Mouse (Mus musculus): Measurements from ENCODE around the gene Gtf2a2. TPM values are rescaled to one million over a fixed set of nuclear protein-coding genes. Genes with fewer than 3 reads are reported as not detected.

Gene Gtf2a2
- polyA plus RNA-seq, 1 experiment, result 9.2 TPM

DNA sequence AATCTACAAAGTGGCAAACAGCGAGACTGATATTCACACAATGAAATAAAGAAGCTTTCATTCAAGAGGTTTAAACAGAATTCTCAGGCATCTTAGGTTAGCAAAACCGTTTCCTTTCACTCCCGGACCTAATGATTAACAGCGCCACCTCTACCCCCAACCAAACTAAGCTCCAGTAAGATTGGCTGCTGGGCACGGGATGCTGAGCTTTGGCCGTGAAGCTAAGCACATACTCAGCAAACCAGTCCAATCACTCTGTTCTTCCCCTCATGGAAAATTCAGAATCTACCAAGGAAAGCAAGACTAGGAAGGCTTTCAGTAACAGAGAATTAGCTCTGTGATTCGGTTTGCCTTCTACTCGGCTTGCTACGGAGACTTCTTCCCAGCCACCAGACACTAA is 20.7 kb downstream of the Gtf2a2 start:
- Histone ChIP-seq H3K36me3 (ENCODE audit: control insufficient read depth) (no peaks in the 10 kb centered on the region), H3K4me3 (replicated peaks) (no peak overlapping the region), H3K9me3 (ENCODE audit: control insufficient read depth, low read length) (no peaks in the 10 kb centered on the region), H3K4me1 (ENCODE audit: control insufficient read depth) (no peaks in the 10 kb centered on the region), H3K27me3 (ENCODE audit: control insufficient read depth) (peaks cover 25% of the 10 kb centered on the region)
- TF ChIP-seq TAL1 (IDR thresholded peaks at IDR 0.05; ENCODE audit: low read length), result no peak
- no peak for TF ChIP-seq GATA1 (IDR thresholded peaks at IDR 0.05; ENCODE audit: low read length)

GRCm38 (mm10) chr9:70034702-70035101 is 22.4 kb downstream of the Gtf2a2 start:
- TF ChIP-seq GATA1 (IDR thresholded peaks at IDR 0.05; ENCODE audit: low read length), result no peak
- Histone ChIP-seq H3K4me3 (replicated peaks) (no peak overlapping the region), H3K4me1 (ENCODE audit: control insufficient read depth) (no peaks in the 10 kb centered on the region), H3K36me3 (ENCODE audit: control insufficient read depth) (no peaks in the 10 kb centered on the region), H3K27me3 (ENCODE audit: control insufficient read depth) (peaks cover 25% of the 10 kb centered on the region), H3K9me3 (ENCODE audit: control insufficient read depth, low read length) (peaks cover 2% of the 10 kb centered on the region; the same call in 1 of the 2 replicates)

GRCm38 (mm10) chr9:70036646-70037045 is 24.3 kb downstream of the Gtf2a2 start:
- Histone ChIP-seq H3K4me1 (ENCODE audit: control insufficient read depth) (no peaks in the 10 kb centered on the region), H3K36me3 (ENCODE audit: control insufficient read depth) (no peaks in the 10 kb centered on the region), H3K4me3 (replicated peaks) (no peak overlapping the region), H3K27me3 (ENCODE audit: control insufficient read depth) (peaks cover 25% of the 10 kb centered on the region), H3K9me3 (ENCODE audit: control insufficient read depth, low read length) (peaks cover 2% of the 10 kb centered on the region; the same call in 1 of the 2 replicates)
- TF ChIP-seq TAL1 (IDR thresholded peaks at IDR 0.05; ENCODE audit: low read length) (no peak), GATA1 (IDR thresholded peaks at IDR 0.05; ENCODE audit: low read length) (no peak)

GRCm38 (mm10) chr9:70037988-70038387 is 25.6 kb downstream of the Gtf2a2 start, which contains the start of gene Gcnt3:
TSS of gene Gcnt3 (minus strand) at chr9:70038088.
- Histone ChIP-seq H3K27me3 (ENCODE audit: control insufficient read depth) (peaks cover 25% of the 10 kb centered on the region), H3K36me3 (ENCODE audit: control insufficient read depth) (no peaks in the 10 kb centered on the region), H3K9me3 (ENCODE audit: control insufficient read depth, low read length) (peaks cover 2% of the 10 kb centered on the region; the same call in 1 of the 2 replicates), H3K4me3 (replicated peaks) (no peak within 1 kb of the TSS), H3K4me1 (ENCODE audit: control insufficient read depth) (peaks cover 7% of the 10 kb centered on the region)
- no peak for TF ChIP-seq TAL1 (IDR thresholded peaks at IDR 0.05; ENCODE audit: low read length)
- no peak for TF ChIP-seq GATA1 (IDR thresholded peaks at IDR 0.05; ENCODE audit: low read length)

DNA sequence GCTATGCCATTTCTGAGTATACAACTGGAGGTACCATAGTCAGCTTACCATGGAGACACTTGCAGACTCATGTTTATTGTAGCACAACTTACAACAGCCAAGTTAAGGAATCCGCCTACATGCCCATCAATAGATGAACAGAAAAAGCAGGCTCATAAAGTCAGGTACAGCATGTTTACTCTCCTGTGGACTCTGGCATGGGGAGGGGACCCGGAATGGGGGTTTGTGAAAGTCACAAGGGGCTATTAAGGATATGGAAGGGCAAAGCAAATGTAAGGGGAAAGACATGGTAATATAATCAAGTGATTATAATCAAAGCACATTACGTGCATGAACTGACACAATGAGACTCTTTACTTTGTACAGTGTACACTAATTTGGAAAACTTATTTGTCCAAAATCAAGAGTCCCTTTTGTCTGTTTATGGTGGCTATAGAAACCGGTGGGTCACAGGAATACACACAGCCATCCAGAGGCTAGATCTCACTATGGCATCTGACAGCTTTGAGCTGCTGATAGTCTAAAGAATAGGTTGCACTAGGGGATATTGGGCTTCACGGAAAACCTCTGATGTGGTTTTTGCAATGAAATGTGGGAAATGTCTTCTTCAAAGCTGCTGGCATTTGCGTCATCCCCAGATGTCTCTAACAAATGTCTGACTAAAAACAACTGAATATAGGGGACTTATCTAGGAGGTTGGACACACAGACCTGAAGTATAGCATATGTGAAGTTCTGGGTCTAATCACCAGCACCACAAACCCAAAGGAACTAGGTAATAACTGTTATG is 27.4 kb downstream of the Gtf2a2 start:
- Histone ChIP-seq H3K9me3 (ENCODE audit: control insufficient read depth, low read length) (peaks cover 2% of the 10 kb centered on the region; the same call in 1 of the 2 replicates), H3K4me1 (ENCODE audit: control insufficient read depth) (peaks cover 23% of the 10 kb centered on the region), H3K4me3 (replicated peaks) (no peak overlapping the region), H3K27me3 (ENCODE audit: control insufficient read depth) (peaks cover 15% of the 10 kb centered on the region), H3K36me3 (ENCODE audit: control insufficient read depth) (no peaks in the 10 kb centered on the region)
- TF ChIP-seq GATA1 (IDR thresholded peaks at IDR 0.05; ENCODE audit: low read length), result no peak
- no peak for TF ChIP-seq TAL1 (IDR thresholded peaks at IDR 0.05; ENCODE audit: low read length)

DNA sequence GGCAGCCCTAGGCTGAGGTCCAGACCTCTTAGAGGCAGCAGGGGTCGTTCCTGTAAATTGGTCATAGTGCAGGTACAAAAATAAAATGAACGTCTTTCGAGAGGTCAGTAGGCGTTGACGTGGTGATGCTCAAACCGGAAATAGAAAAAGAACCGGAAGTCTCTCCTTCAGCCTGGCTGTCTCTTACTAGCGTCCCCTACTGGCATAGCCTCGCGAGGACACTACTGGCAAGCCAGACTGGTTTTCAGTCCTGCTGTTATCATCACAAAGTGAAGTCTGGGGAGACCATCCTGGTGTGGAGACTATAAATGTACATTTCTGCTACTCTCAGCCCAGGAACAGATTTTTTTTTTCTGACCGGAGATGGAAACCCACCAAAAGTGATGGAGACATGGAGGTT is 28.2 kb downstream of the Gtf2a2 start:
- Histone ChIP-seq H3K4me3 (replicated peaks) (no peak overlapping the region), H3K4me1 (ENCODE audit: control insufficient read depth) (peaks cover 30% of the 10 kb centered on the region), H3K9me3 (ENCODE audit: control insufficient read depth, low read length) (peaks cover 2% of the 10 kb centered on the region; the same call in 1 of the 2 replicates), H3K27me3 (ENCODE audit: control insufficient read depth) (peaks cover 9% of the 10 kb centered on the region), H3K36me3 (ENCODE audit: control insufficient read depth) (no peaks in the 10 kb centered on the region)
- TF ChIP-seq TAL1 (IDR thresholded peaks at IDR 0.05; ENCODE audit: low read length) (no peak), GATA1 (IDR thresholded peaks at IDR 0.05; ENCODE audit: low read length) (no peak)

DNA sequence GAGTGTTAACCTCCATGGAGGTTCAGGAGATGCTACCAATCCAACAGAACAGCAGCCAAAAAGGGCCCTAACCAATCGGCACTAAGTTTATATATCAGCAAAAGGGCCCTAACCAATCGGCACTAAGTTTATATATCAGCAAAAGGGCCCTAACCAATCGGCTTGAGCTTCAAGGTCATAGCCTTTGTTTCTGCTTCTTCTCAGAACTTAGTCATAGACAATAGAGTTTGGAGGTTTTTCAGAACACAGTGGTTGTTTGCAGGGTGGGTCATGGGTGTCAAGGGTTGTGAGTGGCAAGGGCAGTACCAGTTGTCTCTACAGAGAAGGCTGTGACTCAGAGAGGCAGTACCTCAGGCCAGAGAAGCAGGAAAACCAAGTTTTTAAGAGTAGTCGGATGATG is 29.8 kb downstream of the Gtf2a2 start:
- H3K9me3 ChIP-seq (ENCODE audit: control insufficient read depth, low read length), result peaks cover 2% of the 10 kb centered on the region; the same call in 1 of the 2 replicates
- no peaks in the 10 kb centered on the region for H3K36me3 ChIP-seq (ENCODE audit: control insufficient read depth)
- H3K27me3 ChIP-seq (ENCODE audit: control insufficient read depth), result 0 out of 2 replicates have a peak, but pooled peaks cover 3% of the 10 kb centered on the region
- no peak overlapping the region for H3K4me3 ChIP-seq (replicated peaks)
- peaks cover 44% of the 10 kb centered on the region for H3K4me1 ChIP-seq (ENCODE audit: control insufficient read depth)
- no peak for TF ChIP-seq TAL1 (IDR thresholded peaks at IDR 0.05; ENCODE audit: low read length)
- no peak for TF ChIP-seq GATA1 (IDR thresholded peaks at IDR 0.05; ENCODE audit: low read length)

GRCm38 (mm10) chr9:70042935-70043334 is 30.6 kb downstream of the Gtf2a2 start:
- TF ChIP-seq GATA1 (IDR thresholded peaks at IDR 0.05; ENCODE audit: low read length) (no peak), TAL1 (IDR thresholded peaks at IDR 0.05; ENCODE audit: low read length) (no peak)
- no peaks in the 10 kb centered on the region for H3K27me3 ChIP-seq (ENCODE audit: control insufficient read depth)
- H3K4me3 ChIP-seq (replicated peaks), result no peak overlapping the region
- peaks cover 2% of the 10 kb centered on the region; the same call in 1 of the 2 replicates for H3K9me3 ChIP-seq (ENCODE audit: control insufficient read depth, low read length)
- H3K4me1 ChIP-seq (ENCODE audit: control insufficient read depth), result peaks cover 49% of the 10 kb centered on the region
- no peaks in the 10 kb centered on the region for H3K36me3 ChIP-seq (ENCODE audit: control insufficient read depth)

DNA sequence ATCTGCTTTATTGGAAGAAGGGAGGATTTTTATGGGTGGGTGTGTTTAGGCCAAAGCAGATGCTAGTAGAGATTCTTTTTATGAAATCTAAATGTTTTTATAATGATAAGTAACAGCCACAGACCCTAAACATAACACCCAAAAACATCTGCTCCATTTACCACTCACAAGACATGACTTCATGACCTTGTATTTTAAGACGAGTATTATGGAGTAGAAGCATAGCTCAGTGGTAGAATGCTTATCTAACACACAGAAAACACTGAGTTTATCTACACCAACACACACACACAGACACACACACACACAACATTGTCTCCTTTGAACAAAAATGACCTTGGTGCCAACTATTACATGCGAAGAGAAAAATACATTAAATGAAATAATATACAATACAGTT is 32.5 kb downstream of the Gtf2a2 start:
- H3K9me3 ChIP-seq (ENCODE audit: control insufficient read depth, low read length), result no peaks in the 10 kb centered on the region
- H3K27me3 ChIP-seq (ENCODE audit: control insufficient read depth), result no peaks in the 10 kb centered on the region
- no peak overlapping the region for H3K4me3 ChIP-seq (replicated peaks)
- peaks cover 49% of the 10 kb centered on the region for H3K4me1 ChIP-seq (ENCODE audit: control insufficient read depth)
- TF ChIP-seq GATA1 (IDR thresholded peaks at IDR 0.05; ENCODE audit: low read length), result no peak
- no peaks in the 10 kb centered on the region for H3K36me3 ChIP-seq (ENCODE audit: control insufficient read depth)
